Mouse (Mus musculus) embryonic facial prominence, embryonic 14.5 days (tissue): ENCODE data around the gene Nrf1. TPM values are rescaled to one million over a fixed set of nuclear protein-coding genes. Genes with fewer than 3 reads are reported as not detected.

ENCODE experiments used
- ATAC-seq: fragments of 200-750 bp; cut with Nextera tagmentation; 2 replicates; pipeline ENCODE4 v1.8.0; 2017; ENCODE audit warnings: low read depth, moderate number of reproducible peaks, moderate TSS enrichment
- DNase-seq: peaks from one replicate; pipeline ENCODE4 v3.0.0-alpha.2; 2015; ENCODE audit warnings: low spot score
- H3K27ac ChIP-seq: fragments of 300-500 bp; sonication (generic); replicated peaks from 2 replicates; pipeline ENCODE4 v1.5.1; 2014; ENCODE audit warnings: low read depth, mild to moderate bottlenecking, low read length, moderate library complexity
- H3K27me3 ChIP-seq: fragments of 300-500 bp; sonication (generic); replicated peaks from 2 replicates; pipeline ENCODE4 v1.6.1; 2014; ENCODE audit warnings: low read length; ENCODE audit not compliant: control insufficient read depth, insufficient read depth
- H3K36me3 ChIP-seq: fragments of 300-500 bp; sonication (generic); 2 replicates; pipeline ENCODE4 v1.6.1; 2014; ENCODE audit warnings: low read length, mixed read lengths; ENCODE audit not compliant: control insufficient read depth, insufficient read depth
- H3K4me1 ChIP-seq: fragments of 300-500 bp; sonication (generic); 2 replicates; pipeline ENCODE4 v1.6.1; 2014; ENCODE audit warnings: antibody characterized with exemption, low read length; ENCODE audit not compliant: control insufficient read depth, insufficient read depth
- H3K4me2 ChIP-seq: fragments of 300-500 bp; sonication (generic); 2 replicates; pipeline ENCODE4 v1.6.1; 2014; ENCODE audit warnings: low read depth, mild to moderate bottlenecking, low read length, moderate library complexity, mixed read lengths
- H3K4me3 ChIP-seq: fragments of 300-500 bp; sonication (generic); 2 replicates; pipeline ENCODE4 v1.5.1; 2014; ENCODE audit warnings: low read depth, mild to moderate bottlenecking, low read length
- H3K9ac ChIP-seq: fragments of 300-500 bp; sonication (generic); 2 replicates; pipeline ENCODE4 v1.6.1; 2014; ENCODE audit warnings: low read depth, mild to moderate bottlenecking, low read length, moderate library complexity, mixed read lengths
- H3K9me3 ChIP-seq: fragments of 300-500 bp; sonication (generic); 2 replicates; pipeline ENCODE4 v1.6.1; 2016; ENCODE audit warnings: low read length; ENCODE audit not compliant: control insufficient read depth
- WGBS: fragments of 180-500 bp; shearing (Covaris S2); extraction: QIAGEN DNeasy Blood & Tissue Kit; methylation state at CpG from one replicate; pipeline ENCODE4 v1.1.7; 2014; 5-methylcytosine and 5-hydroxymethylcytosine counted together
- polyA plus RNA-seq: library from polyadenylated mRNA; unstranded; fragments of >200 nt; fragmentation: Nextera tagmentation; extraction: Ambion mirVana; gene quantifications from 2 replicates; pipeline ENCODE4 v1.2.1, GENCODE M21; 2014

Gene Nrf1
- polyA plus RNA-seq, 1 experiment from 2014 or later: 43.9 TPM

DNA sequence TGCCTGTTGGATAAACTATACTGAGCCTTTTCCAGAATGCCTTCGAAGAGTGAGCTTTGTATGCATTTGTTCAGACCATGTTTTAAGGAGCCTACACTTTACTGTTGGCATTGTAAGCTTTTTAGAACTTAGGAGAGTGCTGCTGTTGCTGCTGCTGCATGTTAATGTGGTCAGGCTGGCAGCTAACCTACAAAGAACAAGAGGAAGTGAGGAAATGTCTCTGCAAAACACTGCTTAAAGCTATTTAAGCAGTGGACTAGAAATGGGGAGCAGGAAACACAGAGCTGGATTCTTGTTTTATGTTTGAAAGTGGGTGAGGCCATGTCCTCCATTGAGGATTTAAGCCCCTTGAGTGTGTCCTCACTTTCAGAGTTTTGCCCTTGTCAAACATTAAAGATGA lies 5.3 kb downstream of the Nrf1 start:
- Histone ChIP-seq H3K9ac (no peak overlapping the region), H3K27ac (peak overlapping the region; percentile 39; the same call in 1 of the 2 replicates)
- ATAC-seq: no peak

GRCm38 (mm10) chr6:30062544-30062943 lies 14.8 kb downstream of the Nrf1 start:
- Histone ChIP-seq H3K4me3 (no peak overlapping the region), H3K36me3 (no peaks in the 10 kb centered on the region), H3K4me1 (no peaks in the 10 kb centered on the region), H3K9ac (no peak overlapping the region), H3K27me3 (no peaks in the 10 kb centered on the region), H3K27ac (no peak overlapping the region), H3K4me2 (no peak overlapping the region), H3K9me3 (no peaks in the 10 kb centered on the region)
- no peak for DNase-seq
- ATAC-seq: no peak
- WGBS: 90% methylated on average over 2 of the region's 2 CpGs

More for the DNA sequence above, 5.3 kb downstream of the Nrf1 start:
- no peaks in the 10 kb centered on the region for H3K9me3 ChIP-seq
- no peaks in the 10 kb centered on the region for H3K27me3 ChIP-seq
- H3K4me3 ChIP-seq: no peak overlapping the region
- peaks cover 12% of the 10 kb centered on the region for H3K4me1 ChIP-seq
- no peak overlapping the region for H3K4me2 ChIP-seq
- H3K36me3 ChIP-seq: peaks cover 4% of the 10 kb centered on the region; the same call in 1 of the 2 replicates
- 87% methylated on average over 1 of the region's 1 CpGs for WGBS
- DNase-seq: no peak

GRCm38 (mm10) chr6:30065369-30065768 lies 17.6 kb downstream of the Nrf1 start:
- H3K27ac ChIP-seq: no peak overlapping the region
- ATAC-seq: no peak
- no peak overlapping the region for H3K4me2 ChIP-seq
- WGBS: 84% methylated on average over 2 of the region's 2 CpGs
- H3K4me3 ChIP-seq: no peak overlapping the region
- no peak for DNase-seq
- H3K27me3 ChIP-seq: no peaks in the 10 kb centered on the region
- H3K4me1 ChIP-seq: no peaks in the 10 kb centered on the region
- H3K9ac ChIP-seq: no peak overlapping the region
- H3K36me3 ChIP-seq: no peaks in the 10 kb centered on the region
- no peaks in the 10 kb centered on the region for H3K9me3 ChIP-seq

- H3K27ac ChIP-seq: no peak overlapping the region
- no peaks in the 10 kb centered on the region for H3K9me3 ChIP-seq
- no peaks in the 10 kb centered on the region for H3K4me1 ChIP-seq
- 92% methylated on average over 2 of the region's 2 CpGs for WGBS
- DNase-seq: no peak
- no peak for ATAC-seq
- no peaks in the 10 kb centered on the region for H3K27me3 ChIP-seq
- H3K36me3 ChIP-seq: no peaks in the 10 kb centered on the region
- H3K4me2 ChIP-seq: no peak overlapping the region
- no peak overlapping the region for H3K4me3 ChIP-seq
- H3K9ac ChIP-seq: no peak overlapping the region
Observed at GRCm38 (mm10) chr6:30066746-30067145, 19.0 kb downstream of the Nrf1 start.

DNA sequence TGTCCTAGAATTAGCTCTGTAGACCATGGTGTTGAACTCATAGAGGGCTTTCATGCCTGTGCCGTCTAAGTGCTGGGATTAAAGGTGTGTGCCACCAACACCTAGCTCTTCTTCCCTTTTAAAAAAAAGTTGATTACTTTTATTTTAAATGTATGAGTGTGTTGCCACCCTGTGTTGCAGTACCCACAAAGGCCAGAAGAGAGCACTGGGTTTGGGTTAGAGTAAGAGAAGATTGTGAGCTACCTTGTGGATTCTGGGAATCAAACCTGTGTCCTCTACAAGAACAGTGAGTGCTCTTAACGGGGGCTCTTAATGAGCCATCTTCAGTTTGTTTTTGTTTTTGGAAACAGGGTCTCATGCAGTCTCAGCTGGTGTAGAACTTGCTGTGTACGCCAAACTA lies 24.7 kb downstream of the Nrf1 start:
- 0 out of 2 replicates have a peak, but pooled peaks cover 3% of the 10 kb centered on the region for H3K4me1 ChIP-seq
- H3K4me2 ChIP-seq: no peak overlapping the region
- H3K27me3 ChIP-seq: no peaks in the 10 kb centered on the region
- 86% methylated on average over 3 of the region's 3 CpGs for WGBS
- no peak for ATAC-seq
- H3K9me3 ChIP-seq: no peaks in the 10 kb centered on the region
- H3K4me3 ChIP-seq: no peak overlapping the region
- no peak overlapping the region for H3K9ac ChIP-seq
- H3K36me3 ChIP-seq: no peaks in the 10 kb centered on the region
- DNase-seq: no peak
- no peak overlapping the region for H3K27ac ChIP-seq

GRCm38 (mm10) chr6:30078938-30079529 lies 31.2 kb downstream of the Nrf1 start:
- 50% methylated on average over 4 of the region's 4 CpGs for WGBS
- Histone ChIP-seq H3K9me3 (no peaks in the 10 kb centered on the region), H3K27me3 (no peaks in the 10 kb centered on the region), H3K4me3 (no peak overlapping the region), H3K4me2 (no peak overlapping the region), H3K36me3 (no peaks in the 10 kb centered on the region), H3K27ac (0 out of 2 replicates have a peak overlapping the region, but pooled peaks have one; percentile 28), H3K4me1 (peaks cover 3% of the 10 kb centered on the region; the same call in 1 of the 2 replicates), H3K9ac (no peak overlapping the region)
- peak; percentile 18; the same call in 1 of the 2 replicates for ATAC-seq
- peak; percentile 29 for DNase-seq

- WGBS: 69% methylated on average over 3 of the region's 3 CpGs
- no peaks in the 10 kb centered on the region for H3K36me3 ChIP-seq
- H3K9me3 ChIP-seq: no peaks in the 10 kb centered on the region
- peaks cover 3% of the 10 kb centered on the region; the same call in 1 of the 2 replicates for H3K4me1 ChIP-seq
- H3K4me3 ChIP-seq: no peak overlapping the region
- ATAC-seq (no peak), DNase-seq (peak; percentile 22)
- H3K4me2 ChIP-seq: no peak overlapping the region
- H3K27me3 ChIP-seq: no peaks in the 10 kb centered on the region
- no peak overlapping the region for H3K9ac ChIP-seq
- no peak overlapping the region for H3K27ac ChIP-seq
Observed at GRCm38 (mm10) chr6:30081339-30081738, 33.6 kb downstream of the Nrf1 start.

- H3K27me3 ChIP-seq: no peaks in the 10 kb centered on the region
- no peak overlapping the region for H3K4me3 ChIP-seq
- ATAC-seq: no peak
- no peak overlapping the region for H3K4me2 ChIP-seq
- H3K4me1 ChIP-seq: no peaks in the 10 kb centered on the region; the same call in 1 of the 2 replicates
- no peaks in the 10 kb centered on the region for H3K36me3 ChIP-seq
- H3K9me3 ChIP-seq: no peaks in the 10 kb centered on the region
- DNase-seq: no peak
- H3K9ac ChIP-seq: no peak overlapping the region
- H3K27ac ChIP-seq: no peak overlapping the region
- 72% methylated on average over 1 of the region's 1 CpGs for WGBS
Observed at GRCm38 (mm10) chr6:30083307-30083706, 35.5 kb downstream of the Nrf1 start.

DNA sequence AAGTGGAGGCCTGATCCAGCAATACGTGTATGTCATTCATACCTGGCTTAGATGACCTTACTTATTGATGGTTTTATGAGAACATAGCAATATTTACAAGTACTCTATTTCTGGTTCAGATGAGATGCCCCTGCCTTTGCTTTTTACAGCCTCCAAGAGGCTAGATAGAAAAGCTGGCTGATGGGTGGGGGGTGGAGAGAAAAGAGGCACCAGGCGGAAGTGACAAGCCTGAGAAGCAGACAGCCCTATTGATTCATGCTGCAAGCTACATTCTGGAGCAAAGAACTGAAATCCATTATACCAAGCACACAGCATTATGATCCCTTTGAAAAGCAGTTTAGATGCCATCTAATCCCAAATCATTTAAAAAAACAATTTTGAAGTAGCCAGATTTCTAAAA lies 37.6 kb downstream of the Nrf1 start:
- Histone ChIP-seq H3K27ac (no peak overlapping the region), H3K36me3 (peaks cover 13% of the 10 kb centered on the region), H3K27me3 (no peaks in the 10 kb centered on the region), H3K4me2 (no peak overlapping the region), H3K9ac (no peak overlapping the region), H3K9me3 (no peaks in the 10 kb centered on the region), H3K4me1 (no peaks in the 10 kb centered on the region; the same call in 1 of the 2 replicates), H3K4me3 (no peak overlapping the region)
- no peak for ATAC-seq
- WGBS: 68% methylated on average over 2 of the region's 2 CpGs
- DNase-seq: no peak
